Mouse (Mus musculus) limb, embryonic 12.5 days (tissue): Measurements from ENCODE around the gene Gm42791. TPM values are rescaled to one million over a fixed set of nuclear protein-coding genes. Genes with fewer than 3 reads are reported as not detected.

Source experiments
- ATAC-seq: fragments of 200-750 bp; cut with Nextera tagmentation; 2 replicates; pipeline ENCODE4 v1.8.0; 2017; ENCODE audit warnings: low read depth, moderate TSS enrichment; ENCODE audit not compliant: insufficient number of reproducible peaks, insufficient read depth, low FRiP score, low TSS enrichment
- H3K27ac ChIP-seq: fragments of 300-500 bp; sonication (generic); 2 replicates; pipeline ENCODE4 v1.5.1; 2016; ENCODE audit warnings: mild to moderate bottlenecking, moderate library complexity
- H3K27me3 ChIP-seq: fragments of 300-500 bp; sonication (generic); 2 replicates; pipeline ENCODE4 v1.6.1; 2016; ENCODE audit warnings: mild to moderate bottlenecking, moderate library complexity
- H3K36me3 ChIP-seq: fragments of 300-500 bp; sonication (generic); 2 replicates; pipeline ENCODE4 v1.6.1; 2016; ENCODE audit warnings: mild to moderate bottlenecking, moderate library complexity
- H3K4me1 ChIP-seq: fragments of 300-500 bp; sonication (generic); replicated peaks from 2 replicates; pipeline ENCODE4 v1.6.1; 2016
- H3K4me2 ChIP-seq: fragments of 300-500 bp; sonication (generic); 2 replicates; pipeline ENCODE4 v1.6.1; 2016; ENCODE audit warnings: mild to moderate bottlenecking, moderate library complexity
- H3K4me3 ChIP-seq: fragments of 300-500 bp; sonication (generic); replicated peaks from 2 replicates; pipeline ENCODE4 v1.5.1; 2016; ENCODE audit warnings: mild to moderate bottlenecking
- H3K9ac ChIP-seq: fragments of 300-500 bp; sonication (generic); replicated peaks from 2 replicates; pipeline ENCODE4 v1.6.1; 2016; ENCODE audit warnings: mild to moderate bottlenecking, moderate library complexity
- H3K9me3 ChIP-seq: fragments of 300-500 bp; sonication (generic); 2 replicates; pipeline ENCODE4 v1.6.1; 2016; ENCODE audit warnings: mild to moderate bottlenecking, moderate library complexity
- WGBS: fragments of 180-500 bp; shearing (Covaris S2); methylation state at CpG from one replicate; pipeline ENCODE4 v1.1.7; 2016; 5-methylcytosine and 5-hydroxymethylcytosine counted together
- polyA plus RNA-seq: library from polyadenylated mRNA; unstranded; fragments of >200 nt; fragmentation: Nextera tagmentation; extraction: Ambion mirVana; gene quantifications from 2 replicates; pipeline ENCODE4 v1.2.1, GENCODE M21; 2016

Gm42791 gene
- polyA plus RNA-seq, 1 experiment from 2014 or later, result 0.99 TPM

- no peak for ATAC-seq
- Histone ChIP-seq H3K36me3 (no peaks in the 10 kb centered on the region), H3K27me3 (no peaks in the 10 kb centered on the region), H3K4me1 (peaks cover 13% of the 10 kb centered on the region), H3K4me2 (no peak overlapping the region), H3K27ac (no peak overlapping the region), H3K9me3 (peaks cover 5% of the 10 kb centered on the region; the same call in 1 of the 2 replicates), H3K9ac (no peak overlapping the region), H3K4me3 (no peak overlapping the region)
- WGBS, result 90% methylated on average over 6 of the region's 6 CpGs
Observed at GRCm38 (mm10) chr5:148849516-148849915, 145.4 kb downstream of the Gm42791 start.

- no peak overlapping the region for H3K9ac ChIP-seq
- 95% methylated on average over 5 of the region's 5 CpGs for WGBS
Observed at GRCm38 (mm10) chr5:148847032-148847431, 147.9 kb downstream of the Gm42791 start.

More at GRCm38 (mm10) chr5:148847032-148847431, 147.9 kb downstream of the Gm42791 start:
- no peaks in the 10 kb centered on the region for H3K4me1 ChIP-seq
- peaks cover 5% of the 10 kb centered on the region; the same call in 1 of the 2 replicates for H3K9me3 ChIP-seq
- no peak overlapping the region for H3K4me2 ChIP-seq
- H3K36me3 ChIP-seq, result no peaks in the 10 kb centered on the region
- no peak overlapping the region for H3K4me3 ChIP-seq
- no peak for ATAC-seq
- no peak overlapping the region for H3K27ac ChIP-seq
- no peaks in the 10 kb centered on the region for H3K27me3 ChIP-seq

Other genes with a start within 250 kb of the Gm42791 start
- gene Katnal1, start 65.8 kb downstream of the Gm42791 start, polyA plus RNA-seq, result 24.7 and 29.1 TPM in 2 replicates
- gene Uspl1, start 189.2 kb upstream of the Gm42791 start, polyA plus RNA-seq, result 72.7 and 75.0 TPM in 2 replicates
- 1,952 and 2,010 TPM in 2 replicates for gene Hmgb1, start 189.3 kb upstream of the Gm42791 start, polyA plus RNA-seq